Mouse (Mus musculus) brain, embryonic 14.5 days (tissue): ENCODE results near the gene Strc. TPM values are rescaled to one million over a fixed set of nuclear protein-coding genes. Genes with fewer than 3 reads are reported as not detected.
"Not testable (repeated sequence)": the region's sequence is repeated elsewhere in the genome, so short reads cannot be mapped to it uniquely, and the experiment has no call there.

Source experiments
- DNase-seq: peaks from one replicate; pipeline ENCODE4 v3.0.0-alpha.2; 2011; ENCODE audit warnings: low read depth
- CTCF ChIP-seq: fragments of 200-500 bp; IDR thresholded peaks from 2 replicates; pipeline ENCODE4 v1.5.1; 2012; ENCODE audit warnings: inconsistent platforms, mild to moderate bottlenecking, moderate library complexity, borderline replicate concordance; ENCODE audit not compliant: insufficient read depth, insufficient read length; ENCODE audit errors: extremely low read depth
- POLR2A ChIP-seq: fragments of 200-500 bp; IDR thresholded peaks from 2 replicates; pipeline ENCODE4 v1.6.1; 2012; ENCODE audit warnings: mild to moderate bottlenecking, inconsistent platforms, borderline replicate concordance; ENCODE audit not compliant: poor library complexity, insufficient read depth, insufficient read length, severe bottlenecking; ENCODE audit errors: extremely low read depth
- polyA plus RNA-seq: library from polyadenylated mRNA; depleted of rRNA; stranded (reverse); fragments of >200 nt; gene quantifications from 2 replicates; pipeline ENCODE4 v1.2.3, GENCODE M21; 2012; rRNA removed

Strc gene
- 0.04 TPM in 1 of 2 replicates, not detected in the other for polyA plus RNA-seq

DNA sequence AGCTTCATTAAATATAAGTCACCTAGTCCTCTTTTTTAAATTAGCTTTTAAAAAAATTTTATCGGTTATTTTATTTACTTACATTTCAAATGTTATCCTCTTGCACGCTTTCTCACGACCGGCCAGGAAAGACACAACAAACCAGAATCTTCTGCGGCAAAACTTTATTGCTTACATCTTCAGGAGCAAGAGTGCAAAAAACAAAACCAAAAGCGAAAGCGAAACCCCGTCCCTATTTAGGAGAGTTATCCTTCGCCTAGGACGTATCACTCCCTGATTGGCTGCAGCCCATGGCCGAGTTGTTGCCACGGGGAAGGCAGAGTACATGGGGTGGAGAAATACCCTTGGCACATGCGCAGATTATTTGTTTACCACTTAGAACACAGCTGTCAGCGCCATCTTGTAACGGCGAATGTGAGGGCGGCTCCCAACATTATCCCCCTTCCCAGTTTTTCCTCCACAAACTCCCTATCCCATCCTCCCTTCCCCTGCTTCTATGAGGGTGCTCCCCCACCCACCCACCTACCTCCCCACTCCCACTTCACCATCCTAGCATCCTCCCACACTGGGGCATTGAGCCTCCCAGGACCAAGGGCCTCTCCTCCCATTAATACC, at the start of gene Strc:
Gene Strc, minus strand, starts transcription at position 208 of the 615 bp plus-strand sequence.
- DNase-seq, result not testable (repeated sequence)

DNA sequence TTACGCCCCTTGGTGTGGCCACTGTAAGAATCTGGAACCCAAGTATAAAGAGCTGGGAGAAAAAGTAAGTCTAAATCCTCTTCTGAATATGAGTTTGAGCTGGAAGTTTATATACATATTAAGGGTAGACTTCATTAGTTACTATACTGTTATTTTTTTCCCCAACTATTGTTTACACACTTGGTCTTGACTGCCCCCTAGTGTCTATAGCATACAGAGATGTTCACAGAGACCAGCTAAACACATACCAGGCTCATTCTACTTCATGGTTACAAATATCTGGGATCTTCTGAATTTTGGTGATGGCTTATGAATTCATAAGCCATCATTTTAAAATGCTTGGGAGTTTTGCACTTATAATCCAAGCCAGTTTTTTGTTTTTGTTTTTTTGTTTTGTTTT, 47.9 kb upstream of the Strc start:
- TF ChIP-seq POLR2A, result no peak
- TF ChIP-seq CTCF, result no peak
- peak; percentile 42 for DNase-seq

DNA sequence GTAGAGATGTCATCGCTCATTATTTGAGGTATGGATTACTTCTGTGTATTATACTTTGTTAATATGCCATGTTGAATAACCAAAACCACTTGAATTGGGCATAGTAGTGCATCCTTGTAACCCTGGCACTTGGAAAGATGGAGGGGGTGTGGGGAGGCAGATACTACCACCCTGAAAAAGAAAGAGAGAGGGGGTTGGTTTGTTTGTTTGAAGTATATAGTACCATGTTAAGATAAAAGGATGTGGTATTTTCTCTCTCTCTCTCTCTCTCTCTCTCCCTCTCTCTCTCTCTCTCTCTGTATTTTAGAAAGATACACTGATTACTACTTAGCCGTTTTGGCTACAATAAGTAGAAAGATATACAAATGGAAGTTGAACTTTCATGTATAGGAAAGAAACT, 38.9 kb upstream of the Strc start:
- no peak for DNase-seq
- TF ChIP-seq POLR2A (no peak), CTCF (no peak)

DNA sequence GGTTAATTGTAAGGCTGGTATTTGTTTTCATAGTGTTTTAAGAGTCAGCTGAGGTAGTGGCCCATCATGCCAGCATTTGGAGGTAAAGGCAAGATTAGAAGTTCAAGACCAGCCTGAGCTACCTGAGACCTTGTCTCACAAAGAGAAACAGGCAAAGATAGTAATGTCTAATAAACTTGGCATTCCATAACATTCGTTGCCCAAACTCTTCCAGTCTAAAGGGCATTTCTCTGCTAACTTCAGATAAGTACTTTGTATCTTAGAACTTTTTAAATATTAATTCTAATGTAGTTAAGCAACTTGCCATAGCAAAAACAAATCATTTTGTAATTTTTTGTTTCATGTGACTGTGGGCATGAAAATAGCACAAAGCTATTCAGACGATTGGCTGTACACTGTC, 36.2 kb upstream of the Strc start:
- no peak for DNase-seq
- TF ChIP-seq POLR2A (no peak), CTCF (no peak)

DNA sequence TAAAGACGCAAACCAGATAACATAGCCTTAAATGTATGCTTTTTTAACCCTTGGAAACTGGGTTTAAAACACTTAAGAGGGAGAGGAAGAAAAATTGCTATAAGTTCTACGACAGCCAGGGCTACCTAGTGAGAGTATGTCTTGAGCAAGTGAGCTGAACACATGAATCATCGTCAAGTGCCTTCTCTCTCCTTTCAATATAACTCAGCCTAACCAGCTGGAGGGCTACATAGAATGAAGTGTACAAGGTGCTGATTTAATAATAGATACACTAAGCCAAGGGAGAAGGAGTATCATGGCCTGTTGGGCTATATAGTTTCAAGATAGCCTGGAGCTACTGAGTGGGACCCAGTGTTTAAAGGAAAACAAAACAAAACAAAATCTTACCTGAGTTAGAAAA, 31.5 kb upstream of the Strc start:
- TF ChIP-seq CTCF (no peak), POLR2A (no peak)
- DNase-seq, result no peak

DNA sequence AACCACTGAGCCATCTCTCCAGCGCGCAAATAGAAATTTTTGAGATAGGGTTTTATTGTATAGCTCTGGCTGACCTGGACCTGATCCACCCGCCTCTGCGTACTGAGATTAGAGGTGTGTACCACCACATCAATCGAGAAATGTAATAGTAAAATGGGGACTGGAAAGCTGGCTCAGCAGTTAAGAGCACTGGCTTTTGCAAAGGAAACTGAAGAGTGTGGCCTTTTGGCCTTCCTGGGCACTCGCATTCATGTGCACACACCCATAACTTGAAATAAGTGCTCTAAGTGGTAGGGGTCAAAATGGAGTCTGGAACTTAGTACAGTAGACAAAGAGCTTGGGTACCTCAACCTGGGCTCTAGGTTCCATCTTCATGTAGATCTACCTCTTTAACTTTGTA, 29.4 kb upstream of the Strc start:
- no peak for DNase-seq
- no peak for TF ChIP-seq POLR2A
- TF ChIP-seq CTCF, result no peak

DNA sequence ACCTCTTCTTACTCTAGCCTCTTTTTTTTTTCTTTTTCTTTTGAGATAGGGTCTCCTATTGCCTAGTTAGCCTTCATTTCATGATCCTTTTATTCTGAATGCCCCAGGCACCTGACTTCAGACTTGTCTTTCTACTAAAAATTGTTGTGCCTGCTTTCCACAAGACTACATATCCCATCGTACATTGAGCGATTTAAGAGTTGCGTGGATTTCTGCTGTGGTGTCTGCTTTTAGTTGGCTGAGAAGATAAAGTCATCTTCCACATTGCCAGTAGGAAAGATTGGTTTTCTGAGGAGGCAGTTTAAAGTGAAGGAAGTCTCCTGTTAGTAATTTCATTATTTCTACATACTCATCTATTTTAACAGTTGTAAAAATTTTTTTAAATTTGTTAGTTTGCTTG, 28.6 kb upstream of the Strc start:
- no peak for TF ChIP-seq POLR2A
- TF ChIP-seq CTCF, result no peak

DNA sequence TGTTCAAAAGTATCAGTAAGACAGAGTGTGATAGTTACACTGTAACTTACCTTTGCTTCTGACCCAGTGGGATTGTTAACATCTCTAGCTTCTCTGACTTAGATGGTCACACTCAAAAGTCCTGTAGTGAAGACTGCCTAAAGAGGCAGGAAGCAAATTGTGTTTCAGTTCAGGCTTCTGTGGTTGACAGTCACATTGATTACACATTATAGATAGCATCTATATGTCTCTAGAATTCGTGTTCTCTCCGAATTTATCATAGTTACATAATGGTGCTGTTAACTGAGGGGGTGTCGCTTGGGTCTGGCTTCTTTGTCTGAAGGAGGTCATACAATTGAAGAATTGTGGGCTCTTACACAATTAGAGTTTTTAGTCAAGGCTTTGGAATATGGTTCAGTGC, 28.1 kb upstream of the Strc start:
- TF ChIP-seq POLR2A (no peak), CTCF (no peak)
- DNase-seq, result no peak

More for the DNA sequence above, 28.6 kb upstream of the Strc start:
- DNase-seq, result no peak

DNA sequence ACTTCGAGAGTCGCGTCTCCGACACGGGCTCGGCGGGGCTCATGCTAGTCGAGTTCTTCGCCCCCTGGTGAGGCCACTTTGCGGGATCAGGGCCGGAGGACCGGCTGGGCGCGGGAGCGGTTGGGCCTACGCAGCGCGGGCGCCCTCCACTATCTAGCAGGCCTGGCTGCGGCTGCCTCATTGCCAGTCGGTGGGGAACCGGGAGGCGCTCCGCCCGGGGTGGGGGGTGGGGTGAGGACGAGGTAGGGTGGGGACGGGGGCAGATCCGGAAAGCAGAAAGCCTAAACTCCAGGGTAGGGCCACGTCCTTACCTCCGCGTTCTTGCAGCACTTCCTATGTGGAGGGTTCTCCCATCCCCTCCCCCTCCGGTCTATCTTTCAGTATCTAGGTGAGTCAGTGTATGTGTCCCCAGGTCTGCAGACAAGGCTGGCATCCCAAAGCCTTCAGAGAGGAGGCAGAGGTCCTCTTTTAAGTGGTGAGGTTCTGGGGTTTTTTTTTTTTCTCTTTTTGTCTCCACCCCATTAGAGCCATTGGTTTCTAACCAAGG, 27.2 kb upstream of the Strc start:
- TF ChIP-seq POLR2A, result no peak
- no peak for TF ChIP-seq CTCF
- DNase-seq, result peak; percentile 55

DNA sequence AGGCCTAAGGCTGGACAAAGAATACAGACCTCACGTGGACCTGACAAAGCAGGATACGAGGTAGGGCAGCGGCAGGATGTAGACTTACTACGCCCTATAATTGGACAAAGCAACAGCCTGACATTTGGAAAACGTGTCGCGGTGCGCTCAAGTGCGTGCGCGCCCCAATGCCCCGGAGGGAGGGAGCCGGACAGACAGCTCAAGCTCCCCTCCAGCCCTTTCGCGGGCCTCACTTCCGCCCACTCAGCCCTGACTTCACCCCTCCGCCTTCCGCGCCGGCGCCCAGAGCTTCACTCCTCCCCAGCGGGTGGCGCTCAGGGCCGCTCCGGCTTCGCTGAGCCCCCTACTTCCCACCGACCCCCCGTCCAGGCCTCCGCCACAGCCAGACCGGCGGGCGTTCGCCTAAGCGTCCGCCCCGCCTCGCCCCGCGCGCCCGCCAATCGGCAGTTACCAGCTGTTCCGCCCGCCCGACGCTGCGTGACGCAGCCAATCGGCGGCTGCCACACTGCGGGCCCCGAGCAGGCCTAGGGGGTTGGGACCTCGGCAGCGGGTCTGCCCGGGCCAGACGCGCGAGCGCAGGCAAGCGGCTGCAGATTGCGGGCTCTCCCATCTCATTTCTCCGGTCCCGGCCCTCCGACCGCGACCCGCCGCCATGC, 26.5 kb upstream of the Strc start, which contains the start of the genes Pdia3 and Catsper2:
Gene Pdia3, plus strand, starts transcription at position 389 of the 656 bp plus-strand sequence.
Gene Catsper2, minus strand, starts transcription at position 406 of the 656 bp plus-strand sequence.
- TF ChIP-seq POLR2A (peak; percentile 95), CTCF (0 out of 2 replicates have a peak, but pooled peaks have one; percentile 11)
- peak; percentile 99 for DNase-seq

DNA sequence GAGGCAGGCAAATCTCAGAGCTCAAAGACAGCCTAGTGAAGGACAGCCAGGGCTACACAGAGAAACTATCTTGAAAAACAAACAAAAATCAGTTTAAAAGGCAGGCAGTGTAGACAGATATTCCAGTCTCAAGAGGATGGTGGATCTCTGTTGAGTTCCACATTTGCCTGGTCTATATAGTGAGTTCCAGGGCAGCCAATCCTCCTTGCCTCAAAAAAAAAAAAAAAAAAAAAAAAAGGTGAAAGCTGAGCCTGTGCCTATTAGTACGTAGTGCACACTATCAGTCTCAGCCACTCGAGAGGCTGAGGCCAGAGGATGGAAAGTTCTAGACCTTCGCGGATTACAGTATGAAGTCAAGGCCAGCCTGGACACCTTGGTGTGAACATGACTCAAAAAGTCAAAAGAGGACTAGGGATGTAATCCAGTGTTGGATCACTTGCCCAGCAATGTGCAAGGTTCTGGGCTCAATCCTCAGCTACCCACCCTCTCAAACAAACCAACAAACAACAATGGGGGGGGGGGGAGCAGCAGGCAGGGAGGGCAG, 25.9 kb upstream of the Strc start:
- DNase-seq, result no peak
- TF ChIP-seq POLR2A, result no peak
- no peak for TF ChIP-seq CTCF
